Mouse (Mus musculus): Measurements from ENCODE around the gene Baiap2.

The Baiap2 gene

GRCm38 (mm10) chr11:119979596-119980385 is 37.2 kb downstream of the Baiap2 start:
- no peak for DNase-seq (ENCODE audit: low spot score)

- no peak for DNase-seq (ENCODE audit: low spot score)
These were observed 39.2 kb downstream of the Baiap2 start for GRCm38 (mm10) chr11:119981769-119982168.

GRCm38 (mm10) chr11:119982236-119982635 is 39.7 kb downstream of the Baiap2 start:
- DNase-seq (ENCODE audit: low spot score), result no peak

- DNase-seq (ENCODE audit: low spot score), result no peak
These were observed 40.6 kb downstream of the Baiap2 start for GRCm38 (mm10) chr11:119983151-119983550.

- no peak for DNase-seq (ENCODE audit: low spot score)
These were observed 44.3 kb downstream of the Baiap2 start for GRCm38 (mm10) chr11:119986751-119987425.

GRCm38 (mm10) chr11:119987876-119988275 is 45.3 kb downstream of the Baiap2 start:
- no peak for DNase-seq (ENCODE audit: low spot score)

- DNase-seq (ENCODE audit: low spot score), result no peak
These were observed 45.8 kb downstream of the Baiap2 start for GRCm38 (mm10) chr11:119988391-119988790.

GRCm38 (mm10) chr11:119989115-119989564 is 46.6 kb downstream of the Baiap2 start:
- DNase-seq (ENCODE audit: low spot score), result no peak

GRCm38 (mm10) chr11:119990658-119991337 is 48.2 kb downstream of the Baiap2 start:
- no peak for DNase-seq (ENCODE audit: low spot score)

- DNase-seq (ENCODE audit: low spot score), result peak; percentile 81
These were observed 48.7 kb downstream of the Baiap2 start for GRCm38 (mm10) chr11:119991338-119991678.

- no peak for DNase-seq (ENCODE audit: low spot score)
These were observed 54.8 kb downstream of the Baiap2 start for GRCm38 (mm10) chr11:119997351-119997750.

GRCm38 (mm10) chr11:120002041-120002440 is 59.5 kb downstream of the Baiap2 start:
- no peak for DNase-seq (ENCODE audit: low spot score)

GRCm38 (mm10) chr11:120002634-120003220 is 60.2 kb downstream of the Baiap2 start:
- DNase-seq (ENCODE audit: low spot score), result no peak

GRCm38 (mm10) chr11:120005434-120006317 is 63.1 kb downstream of the Baiap2 start:
- DNase-seq (ENCODE audit: low spot score), result no peak

- no peak for DNase-seq (ENCODE audit: low spot score)
These were observed 65.0 kb downstream of the Baiap2 start for GRCm38 (mm10) chr11:120007496-120008080.

GRCm38 (mm10) chr11:120008501-120008900 is 65.9 kb downstream of the Baiap2 start:
- DNase-seq (ENCODE audit: low spot score), result no peak

GRCm38 (mm10) chr11:120008956-120009355 is 66.4 kb downstream of the Baiap2 start:
- no peak for DNase-seq (ENCODE audit: low spot score)

GRCm38 (mm10) chr11:120009937-120010336 is 67.4 kb downstream of the Baiap2 start:
- DNase-seq (ENCODE audit: low spot score), result no peak

- no peak for DNase-seq (ENCODE audit: low spot score)
These were observed 68.7 kb downstream of the Baiap2 start for GRCm38 (mm10) chr11:120011114-120011760.

- DNase-seq (ENCODE audit: low spot score), result no peak
These were observed 69.4 kb downstream of the Baiap2 start for GRCm38 (mm10) chr11:120011761-120012560.
